Mouse (Mus musculus) hindbrain, embryonic 12.5 days (tissue): ENCODE measurements at regions not wholly inside any gene's neighbourhood (a gene's known extent, or its start where the extent isn't known, plus 50 kb on each side); places are given as distances from the start of the nearest gene placed in this dataset.

ENCODE experiments used
- ATAC-seq: fragments of 200-750 bp; cut with Nextera tagmentation; 2 replicates; pipeline ENCODE4 v1.8.0; 2017; ENCODE audit warnings: moderate TSS enrichment; ENCODE audit not compliant: low FRiP score
- H3K27ac ChIP-seq: fragments of 300-500 bp; sonication (generic); 2 replicates; pipeline ENCODE4 v1.5.1; 2016; ENCODE audit warnings: mild to moderate bottlenecking
- H3K27me3 ChIP-seq: fragments of 300-500 bp; sonication (generic); 2 replicates; pipeline ENCODE4 v1.6.1; 2016; ENCODE audit warnings: mild to moderate bottlenecking
- H3K36me3 ChIP-seq: fragments of 300-500 bp; sonication (generic); 2 replicates; pipeline ENCODE4 v1.6.1; 2016; ENCODE audit warnings: mild to moderate bottlenecking
- H3K4me1 ChIP-seq: fragments of 300-500 bp; sonication (generic); 2 replicates; pipeline ENCODE4 v1.6.1; 2016
- H3K4me2 ChIP-seq: fragments of 300-500 bp; sonication (generic); replicated peaks from 2 replicates; pipeline ENCODE4 v1.6.1; 2016; ENCODE audit warnings: mild to moderate bottlenecking
- H3K4me3 ChIP-seq: fragments of 300-500 bp; sonication (generic); 2 replicates; pipeline ENCODE4 v1.5.1; 2016; ENCODE audit warnings: mild to moderate bottlenecking
- H3K9ac ChIP-seq: fragments of 300-500 bp; sonication (generic); 2 replicates; pipeline ENCODE4 v1.6.1; 2016; ENCODE audit warnings: mild to moderate bottlenecking, moderate library complexity
- H3K9me3 ChIP-seq: fragments of 300-500 bp; sonication (generic); replicated peaks from 2 replicates; pipeline ENCODE4 v1.6.1; 2016; ENCODE audit warnings: mild to moderate bottlenecking
- WGBS: fragments of 180-500 bp; shearing (Covaris S2); methylation state at CpG from one replicate; pipeline ENCODE4 v1.1.7; 2016; 5-methylcytosine and 5-hydroxymethylcytosine counted together

DNA sequence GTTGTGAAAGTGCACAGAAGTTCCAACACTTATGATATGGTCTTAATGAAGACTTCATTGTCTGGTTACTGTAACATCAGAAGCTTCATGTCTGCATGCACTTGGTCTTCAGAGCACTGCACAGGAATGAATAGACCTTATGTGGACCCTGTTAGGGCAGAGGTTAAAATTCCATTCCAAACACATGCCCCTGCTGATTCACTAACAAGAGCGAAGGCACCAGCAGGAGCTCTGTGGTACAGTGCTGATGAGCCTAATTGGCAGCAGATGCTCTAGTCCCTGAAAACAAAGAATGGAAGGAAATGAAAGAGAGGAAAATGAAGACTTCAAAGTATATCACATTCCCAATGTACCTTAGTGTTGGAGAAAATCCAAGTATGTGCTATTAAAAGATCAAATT is 365.1 kb upstream of the Alcam start:
- Histone ChIP-seq H3K27me3 (no peaks in the 10 kb centered on the region), H3K4me1 (no peaks in the 10 kb centered on the region), H3K27ac (no peak overlapping the region), H3K36me3 (no peaks in the 10 kb centered on the region), H3K9ac (no peak overlapping the region), H3K4me3 (no peak overlapping the region), H3K9me3 (no peaks in the 10 kb centered on the region), H3K4me2 (no peak overlapping the region)
- ATAC-seq, result no peak
- 66% methylated on average over 1 of the region's 1 CpGs for WGBS

DNA sequence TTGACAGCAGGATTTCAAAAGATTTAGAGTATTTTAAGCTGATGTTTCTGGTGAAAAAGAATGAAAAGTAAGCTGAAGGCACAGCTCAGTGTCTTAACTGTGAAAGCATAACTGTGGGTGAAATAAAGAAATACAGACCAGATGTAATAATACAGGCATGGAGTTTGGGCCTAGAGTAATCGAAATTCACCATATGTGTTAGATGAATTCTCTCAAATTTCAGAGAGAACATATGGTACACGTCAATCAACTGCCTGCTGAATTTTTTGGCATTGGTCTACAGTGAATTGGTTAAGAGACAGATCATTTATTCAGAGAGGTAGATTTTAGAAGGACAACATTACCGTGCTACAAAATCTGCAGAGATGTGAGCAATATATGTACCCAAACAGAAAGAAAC is 357.3 kb upstream of the Alcam start:
- Histone ChIP-seq H3K9ac (no peak overlapping the region), H3K36me3 (no peaks in the 10 kb centered on the region), H3K4me1 (no peaks in the 10 kb centered on the region), H3K27ac (no peak overlapping the region), H3K4me3 (no peak overlapping the region), H3K27me3 (no peaks in the 10 kb centered on the region), H3K9me3 (no peaks in the 10 kb centered on the region), H3K4me2 (no peak overlapping the region)
- ATAC-seq, result no peak
- WGBS, result 53% methylated on average over 3 of the region's 3 CpGs

- no peaks in the 10 kb centered on the region for H3K27me3 ChIP-seq
- H3K9me3 ChIP-seq, result no peaks in the 10 kb centered on the region
- no peaks in the 10 kb centered on the region for H3K4me1 ChIP-seq
- ATAC-seq, result no peak
- H3K27ac ChIP-seq, result no peak overlapping the region
- H3K4me2 ChIP-seq, result no peak overlapping the region
- H3K9ac ChIP-seq, result no peak overlapping the region
- H3K4me3 ChIP-seq, result no peak overlapping the region
- H3K36me3 ChIP-seq, result no peaks in the 10 kb centered on the region
Measured at GRCm38 (mm10) chr16:52804365-52804764, 350.5 kb upstream of the Alcam start.

GRCm38 (mm10) chr16:52799715-52800392 is 346.0 kb upstream of the Alcam start:
- Histone ChIP-seq H3K4me1 (no peaks in the 10 kb centered on the region), H3K27me3 (no peaks in the 10 kb centered on the region), H3K9ac (no peak overlapping the region), H3K4me2 (no peak overlapping the region), H3K9me3 (no peaks in the 10 kb centered on the region), H3K4me3 (no peak overlapping the region), H3K27ac (no peak overlapping the region), H3K36me3 (no peaks in the 10 kb centered on the region)
- WGBS, result 37% methylated on average over 4 of the region's 4 CpGs
- no peak for ATAC-seq

DNA sequence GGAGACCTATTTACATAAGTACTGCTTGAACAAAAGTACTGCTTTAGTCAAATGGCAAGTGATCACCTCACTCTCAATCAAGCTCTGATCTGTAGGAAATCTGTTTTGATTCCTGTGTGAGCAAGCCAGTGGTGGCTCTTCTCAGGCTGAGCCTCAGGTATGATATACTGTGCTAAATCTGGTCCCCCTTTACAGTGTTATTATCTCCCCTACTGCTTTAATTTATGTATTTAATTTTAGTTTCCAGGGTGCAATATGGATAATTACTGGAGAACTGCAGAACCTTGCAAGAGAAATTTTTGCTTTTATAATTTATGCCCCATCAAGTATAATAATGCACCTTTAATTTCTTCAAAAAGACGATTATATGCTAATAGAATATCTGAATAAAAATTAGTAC is 341.3 kb upstream of the Alcam start:
- 81% methylated on average over 1 of the region's 1 CpGs for WGBS
- Histone ChIP-seq H3K4me2 (no peak overlapping the region), H3K9ac (no peak overlapping the region)

DNA sequence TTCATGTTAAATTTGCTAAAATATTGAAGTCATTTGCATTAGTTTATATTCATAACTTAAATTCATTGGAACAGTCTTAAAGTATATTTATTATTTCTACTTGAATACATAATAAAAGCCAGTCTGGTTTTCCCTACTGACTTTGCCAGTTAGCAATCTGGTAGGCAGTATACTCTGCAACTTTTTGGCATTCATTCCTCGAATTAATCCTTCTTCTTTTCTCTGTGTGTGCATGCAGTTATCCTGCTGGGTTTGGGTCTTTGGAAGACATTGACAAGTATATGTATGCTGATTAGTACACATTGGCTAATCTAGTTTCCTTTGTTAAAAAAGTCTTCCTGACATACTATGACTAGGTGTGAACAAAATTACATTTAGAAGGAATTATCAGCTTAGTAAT is 336.1 kb upstream of the Alcam start:
- ATAC-seq, result no peak
- no peaks in the 10 kb centered on the region for H3K4me1 ChIP-seq
- H3K27ac ChIP-seq, result no peak overlapping the region
- no peaks in the 10 kb centered on the region for H3K27me3 ChIP-seq
- 67% methylated on average over 1 of the region's 1 CpGs for WGBS
- H3K9me3 ChIP-seq, result no peaks in the 10 kb centered on the region
- no peaks in the 10 kb centered on the region for H3K36me3 ChIP-seq
- H3K9ac ChIP-seq, result no peak overlapping the region
- H3K4me2 ChIP-seq, result no peak overlapping the region
- no peak overlapping the region for H3K4me3 ChIP-seq

More for the DNA sequence above, 341.3 kb upstream of the Alcam start:
- Histone ChIP-seq H3K4me1 (no peaks in the 10 kb centered on the region), H3K27me3 (no peaks in the 10 kb centered on the region), H3K27ac (no peak overlapping the region), H3K36me3 (no peaks in the 10 kb centered on the region), H3K9me3 (no peaks in the 10 kb centered on the region), H3K4me3 (no peak overlapping the region)
- no peak for ATAC-seq

GRCm38 (mm10) chr16:52747744-52748143 is 293.9 kb upstream of the Alcam start:
- no peaks in the 10 kb centered on the region for H3K36me3 ChIP-seq
- no peaks in the 10 kb centered on the region for H3K4me1 ChIP-seq
- no peak for ATAC-seq
- no peak overlapping the region for H3K9ac ChIP-seq
- no peak overlapping the region for H3K4me3 ChIP-seq
- WGBS, result 85% methylated on average over 3 of the region's 3 CpGs
- H3K9me3 ChIP-seq, result no peaks in the 10 kb centered on the region
- no peak overlapping the region for H3K27ac ChIP-seq
- H3K27me3 ChIP-seq, result no peaks in the 10 kb centered on the region
- no peak overlapping the region for H3K4me2 ChIP-seq

DNA sequence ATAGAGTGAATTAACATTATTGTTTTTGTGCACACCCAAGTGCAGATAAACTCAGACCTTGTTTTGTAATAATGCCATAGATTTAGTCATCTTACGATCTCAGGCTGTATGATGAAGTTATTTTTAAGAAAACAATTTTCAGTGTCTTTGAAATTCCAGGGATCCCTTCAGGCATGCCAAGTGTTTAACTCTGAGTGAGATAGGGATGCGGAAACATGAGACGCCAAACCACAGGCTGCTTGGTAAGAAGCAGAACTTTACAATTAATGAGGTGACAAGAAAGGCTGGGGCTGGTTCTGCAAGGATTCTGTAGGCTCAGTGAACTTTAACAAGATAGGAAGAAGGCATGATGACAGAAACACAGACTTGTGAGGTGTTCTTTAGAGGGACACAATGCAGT is 292.3 kb upstream of the Alcam start:
- Histone ChIP-seq H3K4me2 (no peak overlapping the region), H3K4me3 (no peak overlapping the region), H3K36me3 (no peaks in the 10 kb centered on the region), H3K9me3 (no peaks in the 10 kb centered on the region), H3K9ac (no peak overlapping the region), H3K27me3 (no peaks in the 10 kb centered on the region), H3K4me1 (no peaks in the 10 kb centered on the region), H3K27ac (no peak overlapping the region)
- ATAC-seq, result no peak
- WGBS, result 62% methylated on average over 3 of the region's 3 CpGs

DNA sequence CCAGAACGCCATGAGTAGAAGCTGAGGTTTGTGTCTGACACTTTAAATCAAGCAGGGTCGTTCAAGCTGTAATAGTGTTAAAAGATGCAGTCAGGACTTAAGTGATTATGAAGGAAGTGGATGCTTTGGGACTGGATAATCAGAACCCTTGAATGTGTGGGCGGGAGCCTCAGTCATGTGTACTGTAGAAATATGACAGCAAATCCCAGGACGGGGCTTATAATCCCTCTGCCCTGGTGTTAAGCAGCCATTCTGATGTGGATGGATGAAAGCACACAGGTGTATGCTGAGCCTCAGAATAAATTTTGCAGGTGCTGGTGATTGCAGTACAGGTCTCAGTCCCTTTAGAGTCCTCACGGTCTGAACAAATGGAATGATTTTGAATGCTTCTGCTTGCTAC is 290.8 kb upstream of the Alcam start:
- H3K27ac ChIP-seq, result no peak overlapping the region
- no peaks in the 10 kb centered on the region for H3K27me3 ChIP-seq
- H3K4me2 ChIP-seq, result no peak overlapping the region
- no peaks in the 10 kb centered on the region for H3K36me3 ChIP-seq
- H3K4me1 ChIP-seq, result no peaks in the 10 kb centered on the region
- ATAC-seq, result no peak
- H3K9ac ChIP-seq, result no peak overlapping the region
- H3K9me3 ChIP-seq, result no peaks in the 10 kb centered on the region
- no peak overlapping the region for H3K4me3 ChIP-seq
- WGBS, result 85% methylated on average over 5 of the region's 5 CpGs

GRCm38 (mm10) chr16:52742166-52742565 is 288.3 kb upstream of the Alcam start:
- Histone ChIP-seq H3K4me1 (no peaks in the 10 kb centered on the region), H3K9ac (no peak overlapping the region), H3K36me3 (no peaks in the 10 kb centered on the region), H3K4me2 (no peak overlapping the region), H3K4me3 (no peak overlapping the region), H3K27ac (no peak overlapping the region), H3K9me3 (no peaks in the 10 kb centered on the region), H3K27me3 (no peaks in the 10 kb centered on the region)
- 64% methylated on average over 3 of the region's 3 CpGs for WGBS
- no peak for ATAC-seq

GRCm38 (mm10) chr16:52726120-52726844 is 272.4 kb upstream of the Alcam start:
- ATAC-seq, result no peak
- no peaks in the 10 kb centered on the region for H3K4me1 ChIP-seq
- no peak overlapping the region for H3K4me3 ChIP-seq
- no peak overlapping the region for H3K4me2 ChIP-seq
- no peak overlapping the region for H3K27ac ChIP-seq
- no peaks in the 10 kb centered on the region for H3K36me3 ChIP-seq
- H3K9ac ChIP-seq, result no peak overlapping the region
- no peaks in the 10 kb centered on the region for H3K9me3 ChIP-seq
- 78% methylated on average over 3 of the region's 3 CpGs for WGBS
- H3K27me3 ChIP-seq, result no peaks in the 10 kb centered on the region

DNA sequence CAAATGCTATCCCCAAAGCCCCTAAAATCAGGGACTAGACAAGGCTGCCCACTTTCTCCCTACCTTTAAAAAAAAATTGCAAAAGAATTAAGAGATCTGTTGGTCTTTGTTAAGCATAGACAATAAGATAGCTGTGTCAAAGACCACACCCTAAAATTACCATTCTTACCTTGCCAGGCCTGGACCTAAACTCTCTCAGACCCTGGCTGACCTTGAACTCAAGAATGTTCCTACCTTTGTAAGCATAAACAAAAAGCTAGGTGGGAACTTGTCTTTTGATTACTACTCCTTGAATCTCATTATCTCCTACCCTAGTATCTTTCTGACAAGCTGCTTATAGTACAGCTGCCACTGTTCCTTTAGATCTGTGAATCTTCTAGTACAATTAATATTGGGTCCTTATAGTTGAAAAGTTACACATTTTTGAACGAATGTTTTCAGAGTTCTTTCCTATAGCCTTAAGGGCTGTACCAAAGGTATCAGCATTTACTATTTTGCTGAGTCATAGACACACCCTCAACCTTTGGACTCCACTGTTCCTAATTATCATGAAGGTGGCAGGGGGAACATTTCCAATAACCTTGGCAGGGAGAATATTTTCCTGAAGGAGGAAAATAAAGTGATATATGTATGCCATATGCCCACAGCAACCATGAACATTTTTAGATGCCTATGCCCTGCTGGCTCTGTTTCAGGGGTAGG is 264.5 kb upstream of the Alcam start:
- no peaks in the 10 kb centered on the region for H3K9me3 ChIP-seq
- no peak overlapping the region for H3K9ac ChIP-seq
- H3K36me3 ChIP-seq, result no peaks in the 10 kb centered on the region
- no peak overlapping the region for H3K27ac ChIP-seq
- no peaks in the 10 kb centered on the region for H3K27me3 ChIP-seq
- H3K4me2 ChIP-seq, result no peak overlapping the region
- no peaks in the 10 kb centered on the region for H3K4me1 ChIP-seq
- ATAC-seq, result no peak
- WGBS, result 82% methylated on average over 1 of the region's 1 CpGs
- no peak overlapping the region for H3K4me3 ChIP-seq

GRCm38 (mm10) chr16:52690272-52690671 is 236.4 kb upstream of the Alcam start:
- H3K27me3 ChIP-seq, result no peaks in the 10 kb centered on the region
- H3K27ac ChIP-seq, result no peak overlapping the region
- H3K4me1 ChIP-seq, result no peaks in the 10 kb centered on the region
- no peak for ATAC-seq
- H3K4me2 ChIP-seq, result no peak overlapping the region
- 91% methylated on average over 1 of the region's 1 CpGs for WGBS
- no peak overlapping the region for H3K9ac ChIP-seq
- H3K4me3 ChIP-seq, result no peak overlapping the region
- H3K9me3 ChIP-seq, result no peaks in the 10 kb centered on the region
- H3K36me3 ChIP-seq, result no peaks in the 10 kb centered on the region
